Mouse (Mus musculus) embryo, embryonic 10 days (tissue): ENCODE measurements around the gene Ros1.
A peak's percentile ranks its signal among the peaks of the same experiment; 100 is the strongest.

ENCODE experiments used
- DNase-seq: peaks from one replicate; pipeline ENCODE4 v3.0.0-alpha.2; 2015; ENCODE audit warnings: low spot score

Ros1 gene

DNA sequence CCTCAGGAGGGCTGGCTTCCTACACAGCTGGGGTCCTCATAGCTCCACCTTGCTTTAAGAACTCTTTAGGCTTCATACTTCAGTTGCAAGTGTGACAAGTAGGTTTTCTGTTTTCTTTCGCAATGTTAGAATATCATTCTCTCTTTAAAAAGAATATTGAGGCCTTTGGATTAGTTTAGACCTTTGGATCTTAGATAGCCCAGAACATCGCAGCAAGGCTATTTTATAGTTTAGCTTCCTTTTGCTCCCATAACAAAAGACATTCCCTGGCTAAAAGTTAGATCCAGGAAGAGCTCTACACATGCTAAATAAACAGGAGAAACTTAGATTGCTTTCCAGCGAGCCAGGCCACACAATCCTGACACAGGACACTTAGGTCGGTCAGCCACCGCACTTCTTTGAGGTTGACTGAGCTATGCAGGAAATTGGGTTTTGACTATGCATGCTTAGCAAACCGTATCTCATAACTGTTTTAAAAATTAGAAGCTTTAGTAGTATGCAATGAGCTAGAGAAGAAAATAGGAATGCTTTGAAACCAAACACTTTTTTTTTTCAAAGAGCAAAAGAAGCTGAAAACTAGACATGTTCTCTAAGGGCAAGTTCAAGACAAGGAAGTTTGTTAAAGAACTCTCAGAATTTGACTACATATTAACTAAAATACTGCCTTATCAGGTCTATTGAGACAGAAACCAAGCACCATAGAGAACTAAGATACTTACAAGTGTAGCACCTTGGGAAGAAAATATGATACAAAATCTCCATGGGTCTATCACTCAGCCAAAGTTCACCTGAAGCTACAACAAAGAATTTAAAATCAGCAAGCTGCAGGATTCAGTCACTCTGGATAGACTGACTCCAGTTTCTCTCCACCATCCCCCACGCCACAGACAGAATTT, at the start of gene Ros1:
Gene Ros1 (minus strand): TSS at position 288 of the 896 bp plus-strand sequence.
- DNase-seq = no peak

GRCm38 (mm10) chr10:52242680-52243323, 47.8 kb upstream of the Ros1 start:
- no peak for DNase-seq

- DNase-seq = no peak
Observed at GRCm38 (mm10) chr10:52242015-52242414, 47.0 kb upstream of the Ros1 start.

- DNase-seq = no peak
Observed at GRCm38 (mm10) chr10:52235461-52235860, 40.4 kb upstream of the Ros1 start.

DNA sequence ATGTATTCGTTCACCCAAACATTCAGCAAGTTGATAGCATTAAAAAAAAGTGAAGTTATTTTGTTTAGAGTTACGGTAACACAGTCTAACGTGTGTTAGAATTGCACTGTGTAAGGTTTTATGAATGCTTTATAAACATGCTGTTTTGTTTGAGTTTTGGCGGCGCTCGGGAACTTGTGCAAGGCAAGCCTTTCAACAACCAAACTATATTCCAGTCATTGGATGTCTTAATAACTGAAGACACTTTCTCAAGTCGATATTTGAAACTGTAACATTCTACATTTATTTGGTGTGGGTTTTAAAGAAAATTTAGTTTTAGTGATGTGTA, 39.6 kb upstream of the Ros1 start:
- DNase-seq = no peak

DNA sequence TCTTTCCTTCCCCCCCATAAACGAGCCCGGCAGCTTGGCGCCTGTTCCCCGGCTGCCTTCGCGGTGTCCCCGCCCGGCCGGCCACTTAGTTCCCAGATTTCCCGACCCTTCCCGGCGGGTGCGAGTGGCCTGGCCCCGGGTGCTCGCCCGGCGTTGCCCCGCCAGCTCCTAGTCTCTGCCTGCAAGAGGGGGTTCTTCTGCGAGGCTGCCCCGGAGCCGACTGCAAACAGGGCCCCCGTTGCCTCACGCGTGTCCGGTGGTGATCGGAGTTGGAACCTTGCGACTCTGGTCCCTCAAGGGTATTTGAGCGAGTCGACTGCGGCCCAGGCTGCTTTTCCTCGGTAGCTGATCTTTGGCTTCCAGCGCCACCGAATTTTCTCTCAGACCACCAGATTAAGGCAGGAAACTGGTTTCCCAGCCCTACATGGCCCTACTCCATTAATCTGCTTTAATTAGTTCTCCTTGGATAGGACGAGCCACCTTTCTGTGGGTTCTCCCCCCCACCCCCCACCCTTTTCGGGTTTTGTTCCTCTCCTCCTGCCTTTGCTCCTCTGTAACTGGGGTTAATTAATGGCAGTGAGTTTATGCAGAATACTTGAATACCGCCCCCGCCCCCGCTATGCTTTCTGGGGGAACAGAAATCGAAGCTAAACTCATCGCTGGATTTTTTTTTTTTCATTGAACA, 39.1 kb upstream of the Ros1 start:
- DNase-seq = peak; percentile 64

GRCm38 (mm10) chr10:52233301-52233968, 38.4 kb upstream of the Ros1 start, which contains the start of gene Dcbld1:
Gene Dcbld1, plus strand, starts transcription at chr10:52233619.
- peak; percentile 69 for DNase-seq

DNA sequence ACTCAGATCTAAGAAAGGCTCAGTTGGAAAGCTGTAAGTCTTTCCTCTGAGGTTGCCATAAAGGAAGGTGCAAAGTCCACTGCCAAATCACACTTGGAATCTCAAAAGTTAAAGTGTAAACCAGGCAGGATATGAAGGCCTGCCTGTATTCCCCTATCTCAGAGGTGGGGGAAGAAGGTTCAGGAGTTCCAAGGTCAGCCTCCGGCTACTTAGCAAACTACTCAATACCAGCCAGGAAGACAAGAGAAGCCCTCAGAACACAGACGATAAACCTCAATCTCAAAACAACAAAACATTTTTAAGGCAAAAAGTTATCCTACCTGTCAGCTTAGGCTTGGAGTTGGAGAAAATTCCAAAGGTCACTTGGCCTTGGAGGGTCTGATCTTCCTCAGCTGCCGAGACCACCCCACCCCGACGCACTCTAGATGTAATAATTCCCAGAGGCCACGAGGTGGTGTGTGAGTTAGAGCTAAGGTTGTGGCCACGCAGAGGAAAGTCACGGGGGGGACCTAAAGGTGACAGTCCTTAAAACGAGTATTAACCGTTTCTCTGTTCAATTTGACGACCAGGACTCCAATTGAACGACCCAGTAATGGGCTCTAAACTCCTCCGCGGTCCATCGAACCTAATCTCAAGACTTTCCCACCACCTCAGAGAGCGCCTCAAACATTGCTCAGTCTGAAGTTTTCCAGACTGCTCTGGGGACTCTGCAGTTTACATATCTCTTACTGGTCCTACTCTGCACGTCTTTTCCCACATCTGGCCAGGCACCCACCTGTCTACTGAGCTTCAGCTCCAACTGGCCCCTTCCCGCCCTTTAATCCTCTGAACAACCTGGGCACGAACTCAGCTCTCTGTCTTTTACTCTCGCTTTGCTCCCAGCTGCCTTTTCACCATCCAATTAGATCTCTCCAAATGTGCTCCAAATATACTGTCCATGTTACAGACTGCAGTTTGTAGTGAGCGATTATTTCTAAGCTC, 37.4 kb upstream of the Ros1 start:
- DNase-seq = peak; percentile 70

GRCm38 (mm10) chr10:52219600-52219999, 24.6 kb upstream of the Ros1 start:
- DNase-seq = peak; percentile 12

- DNase-seq = no peak
Observed at GRCm38 (mm10) chr10:52217564-52217934, 22.5 kb upstream of the Ros1 start.

DNA sequence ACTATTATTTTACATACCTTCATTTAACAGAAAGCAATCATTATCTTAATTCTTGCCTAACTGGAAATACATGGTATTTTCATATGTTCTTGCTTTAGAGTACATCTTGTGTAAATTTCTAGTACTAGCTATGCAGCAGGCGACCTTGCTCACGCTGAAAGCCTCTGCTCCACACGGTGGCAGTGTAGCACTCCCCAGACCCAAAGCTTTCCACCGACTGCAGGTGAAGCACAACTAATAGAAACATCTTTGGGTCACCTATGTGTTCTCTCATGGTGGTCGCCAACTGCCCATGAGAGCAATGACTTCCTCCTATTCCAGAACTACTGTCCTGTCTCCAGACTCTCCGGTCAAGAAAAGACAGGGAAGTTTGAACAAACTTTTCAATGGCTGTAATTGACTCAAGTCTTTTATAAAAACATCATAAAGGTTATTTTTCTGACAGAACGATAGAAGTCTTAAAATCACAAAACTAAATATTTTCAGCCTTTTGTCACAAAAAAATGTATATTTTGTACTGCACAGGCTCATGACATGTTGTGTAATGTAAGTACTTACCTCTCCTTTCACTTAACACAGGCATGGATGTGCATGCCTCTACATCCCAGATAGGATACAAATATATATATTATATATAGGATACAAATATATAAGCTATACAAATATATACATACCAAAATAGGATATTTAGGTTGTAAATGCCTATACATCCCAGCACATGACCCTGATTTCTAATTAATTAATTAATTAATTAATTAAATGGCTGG, 21.9 kb upstream of the Ros1 start:
- DNase-seq = peak; percentile 81

DNA sequence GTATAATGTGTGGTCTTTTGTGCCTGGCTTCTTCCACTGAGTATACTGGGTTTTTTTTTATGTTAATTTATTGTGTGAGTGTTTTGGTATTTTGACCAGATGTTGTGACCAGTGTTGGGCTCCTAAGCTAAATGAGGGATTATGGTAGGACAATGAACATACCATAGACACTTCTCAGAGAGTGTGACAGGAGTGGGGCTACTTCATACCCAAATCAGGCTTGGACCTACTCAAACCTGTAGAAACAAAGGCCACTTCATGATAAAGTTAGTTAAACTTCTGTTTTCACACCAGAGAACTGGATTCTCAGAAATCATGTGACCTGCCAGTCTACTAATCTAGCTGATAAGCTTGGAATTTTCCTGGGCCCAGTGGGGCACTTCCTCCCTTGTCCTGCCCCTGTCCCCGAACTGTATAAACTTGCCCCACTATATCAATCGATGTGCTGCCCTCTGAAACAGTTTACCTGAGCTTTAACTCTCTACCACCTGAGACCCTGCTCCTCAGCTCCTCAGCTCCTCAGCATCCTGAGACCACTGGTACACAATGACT, 20.3 kb upstream of the Ros1 start:
- no peak for DNase-seq

- no peak for DNase-seq
Observed at GRCm38 (mm10) chr10:52204006-52204405, 9.0 kb upstream of the Ros1 start.

DNA sequence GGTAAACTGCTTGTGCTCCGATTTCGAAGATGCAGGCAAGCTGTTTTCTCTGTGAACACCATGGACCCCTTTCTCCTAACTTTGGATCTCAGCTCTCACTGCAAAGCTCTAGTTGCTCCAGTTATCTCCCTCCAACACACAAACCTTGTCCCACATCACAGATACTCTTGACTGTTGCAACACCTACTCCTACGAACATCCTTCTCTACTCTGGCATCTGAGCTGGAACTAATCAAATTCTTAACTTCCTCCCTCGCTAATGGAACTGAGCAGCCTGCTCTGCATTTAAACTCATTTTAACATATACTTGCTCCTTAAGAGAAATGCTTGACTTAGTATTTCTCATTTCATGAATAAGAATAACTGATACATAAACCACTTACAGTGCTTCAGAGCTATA, 9.1 kb downstream of the Ros1 start:
- no peak for DNase-seq

DNA sequence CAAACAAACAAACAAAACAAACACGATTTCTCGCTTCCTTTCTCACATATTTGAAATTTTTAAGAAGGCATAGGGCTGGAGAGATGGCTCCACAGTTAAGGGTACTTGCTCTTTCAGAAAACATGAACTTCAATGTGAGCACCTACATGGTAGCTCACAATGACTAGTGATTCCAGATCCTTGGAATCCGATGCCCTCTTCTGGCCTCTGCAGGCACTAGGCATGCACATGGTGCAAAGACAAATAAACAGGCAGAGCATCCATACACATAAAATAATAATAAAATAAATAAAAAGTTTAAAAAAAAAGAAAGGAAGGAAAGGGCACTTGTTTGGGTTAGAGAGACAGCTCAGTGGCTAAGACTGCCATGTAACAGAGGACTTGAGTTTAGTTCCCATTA, 12.2 kb downstream of the Ros1 start:
- DNase-seq = peak; percentile 25

DNA sequence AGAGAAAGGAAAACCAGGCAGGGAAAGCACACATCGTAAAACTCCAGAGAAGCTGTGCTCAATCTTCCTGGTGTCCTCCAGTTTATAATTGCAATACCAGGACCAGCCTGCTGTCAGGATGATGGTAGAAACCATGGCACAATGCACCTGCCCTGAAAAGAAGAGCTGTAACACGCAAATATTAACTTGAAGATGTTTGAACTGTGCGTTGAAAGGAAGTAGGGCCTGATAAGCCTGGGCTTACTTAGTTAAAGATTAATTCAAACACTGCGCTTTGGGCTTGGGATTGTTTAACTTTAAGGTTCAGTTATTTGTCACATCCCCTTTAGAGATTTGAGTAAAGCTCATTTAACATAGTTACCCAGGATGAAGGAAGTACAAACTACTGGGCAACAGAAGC, 20.7 kb downstream of the Ros1 start:
- DNase-seq = no peak

GRCm38 (mm10) chr10:52170489-52170888, 24.6 kb downstream of the Ros1 start:
- no peak for DNase-seq

DNA sequence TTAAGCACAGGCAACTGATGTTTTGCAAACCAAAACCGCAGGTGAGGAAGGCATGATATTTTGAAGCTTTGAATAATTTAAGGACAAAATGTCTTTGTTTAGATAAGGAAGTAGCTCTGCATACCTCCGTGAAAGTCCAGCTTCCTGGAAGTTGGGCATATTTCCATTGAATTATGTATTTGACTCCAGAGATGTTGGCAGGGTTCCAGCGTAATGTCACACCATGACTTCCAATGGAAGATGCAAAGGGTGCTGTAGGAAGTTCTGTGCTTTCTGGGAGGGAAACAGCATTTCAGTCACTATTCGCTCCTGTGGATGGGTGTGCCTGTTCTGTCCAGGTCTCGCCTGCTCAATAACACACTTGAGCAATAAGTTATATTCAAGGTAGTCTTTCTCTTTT, 25.2 kb downstream of the Ros1 start:
- no peak for DNase-seq

- peak; percentile 65 for DNase-seq
Observed at GRCm38 (mm10) chr10:52165376-52165775, 29.7 kb downstream of the Ros1 start.

- peak; percentile 31 for DNase-seq
Observed at GRCm38 (mm10) chr10:52160604-52161003, 34.4 kb downstream of the Ros1 start.
